Mouse (Mus musculus) heart, adult 2 months (tissue): ENCODE data around the gene Aak1. TPM values are rescaled to one million over a fixed set of nuclear protein-coding genes. Genes with fewer than 3 reads are reported as not detected.
"Not testable (repeated sequence)": the region's sequence is repeated elsewhere in the genome, so short reads cannot be mapped to it uniquely, and the experiment has no call there.

ENCODE experiments used
- DNase-seq, 2 experiments: peaks; one replicate each; pipeline ENCODE4 v3.0.0; 2021
- H3K27ac ChIP-seq: fragments of 200-600 bp; 2 replicates; pipeline ENCODE4 v1.8.1; 2022
- H3K27me3 ChIP-seq: fragments of 200-500 bp; 2 replicates; pipeline ENCODE4 v1.6.1; 2012; ENCODE audit warnings: mild to moderate bottlenecking, low read length, inconsistent platforms, mixed read lengths; ENCODE audit not compliant: control insufficient read depth, insufficient read depth
- H3K36me3 ChIP-seq: fragments of 200-500 bp; 2 replicates; pipeline ENCODE4 v1.6.1; 2012; ENCODE audit warnings: low read length, inconsistent platforms; ENCODE audit not compliant: control insufficient read depth, insufficient read depth
- H3K4me1 ChIP-seq: fragments of 200-500 bp; 2 replicates; pipeline ENCODE4 v1.6.1; 2011; ENCODE audit warnings: low read length; ENCODE audit not compliant: control insufficient read depth, insufficient read depth
- H3K4me3 ChIP-seq: fragments of 200-600 bp; 2 replicates; pipeline ENCODE4 v1.8.1; 2022
- H3K79me2 ChIP-seq: fragments of 200-500 bp; replicated peaks from 2 replicates; pipeline ENCODE4 v1.6.1; 2012; ENCODE audit warnings: mild to moderate bottlenecking, inconsistent platforms, low read length, moderate library complexity, mixed read lengths; ENCODE audit not compliant: control insufficient read depth, insufficient read depth
- H3K9ac ChIP-seq: fragments of 200-500 bp; 2 replicates; pipeline ENCODE4 v1.6.1; 2012; ENCODE audit warnings: low read depth, mild to moderate bottlenecking, control low read depth, inconsistent platforms, low read length, mixed read lengths
- CTCF ChIP-seq: fragments of 200-600 bp; IDR thresholded peaks from 2 replicates; pipeline ENCODE4 v1.8.1; 2022; ENCODE audit warnings: antibody characterized with exemption, mild to moderate bottlenecking, moderate library complexity
- EP300 ChIP-seq: fragments of 200-500 bp; IDR thresholded peaks from 2 replicates; pipeline ENCODE4 v1.6.1; 2011; ENCODE audit warnings: low read depth, low read length, control low read depth; ENCODE audit not compliant: insufficient read depth
- POLR2A ChIP-seq: fragments of 200-500 bp; IDR thresholded peaks from 2 replicates; pipeline ENCODE4 v1.6.1; 2011; ENCODE audit warnings: mild to moderate bottlenecking, low read depth, low read length, control low read depth; ENCODE audit not compliant: insufficient read depth
- WGBS: fragments of 180-500 bp; shearing (Covaris S2); methylation state at CpG from one replicate; pipeline ENCODE4 v1.1.7; 2018; 5-methylcytosine and 5-hydroxymethylcytosine counted together
- intact Hi-C: fragments of 180-260 bp; cut with DNase I; formaldehyde crosslinking; loops from one replicate; pipeline ENCODE4 v1.15.1; 2025
- polyA plus RNA-seq: library from polyadenylated mRNA; depleted of rRNA; stranded (reverse); fragments of >200 nt; gene quantifications from 2 replicates; pipeline ENCODE4 v1.2.3, GENCODE M21; 2012
- total RNA-seq, 2 experiments: library from RNA; stranded (reverse); gene quantifications; 2 replicates each; pipeline ENCODE4 v1.2.3; 2021

The Aak1 gene
- total and polyA plus RNA-seq, 3 experiments, result 20.5 to 85.5 (median 81.6) TPM

DNA sequence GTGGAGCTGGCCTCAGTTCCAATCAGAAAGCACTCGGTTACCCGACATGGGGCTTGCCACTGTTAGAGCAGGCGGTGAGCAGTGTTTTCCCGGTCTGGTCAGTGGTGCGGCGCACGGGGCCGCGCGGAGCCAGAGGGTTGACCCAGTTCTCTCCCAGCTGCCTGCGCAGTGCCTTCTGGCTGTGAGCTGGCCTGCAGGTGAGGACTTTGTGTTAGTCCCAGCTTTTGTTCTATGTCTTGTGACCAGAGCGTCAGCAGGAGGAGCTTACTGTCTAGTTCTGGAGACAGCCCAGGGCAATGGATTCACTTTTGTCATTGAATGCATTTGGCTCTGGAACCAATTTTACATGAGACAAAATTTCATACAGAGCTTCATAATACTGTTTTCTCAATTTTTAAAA is 172.5 kb downstream of the Aak1 start:
- TF ChIP-seq CTCF (no peak), EP300 (no peak), POLR2A (no peak)
- Histone ChIP-seq H3K79me2 (0 out of 2 replicates have a peak, but pooled peaks cover 2% of the 10 kb centered on the region), H3K27ac (no peak overlapping the region), H3K27me3 (no peaks in the 10 kb centered on the region), H3K9ac (no peak overlapping the region), H3K36me3 (no peaks in the 10 kb centered on the region; the same call in 1 of the 2 replicates), H3K4me3 (no peak overlapping the region), H3K4me1 (no peaks in the 10 kb centered on the region)
- WGBS, result 98% methylated on average over 12 of the region's 12 CpGs
- intact Hi-C loops, result no loop called here
- no peak for DNase-seq

DNA sequence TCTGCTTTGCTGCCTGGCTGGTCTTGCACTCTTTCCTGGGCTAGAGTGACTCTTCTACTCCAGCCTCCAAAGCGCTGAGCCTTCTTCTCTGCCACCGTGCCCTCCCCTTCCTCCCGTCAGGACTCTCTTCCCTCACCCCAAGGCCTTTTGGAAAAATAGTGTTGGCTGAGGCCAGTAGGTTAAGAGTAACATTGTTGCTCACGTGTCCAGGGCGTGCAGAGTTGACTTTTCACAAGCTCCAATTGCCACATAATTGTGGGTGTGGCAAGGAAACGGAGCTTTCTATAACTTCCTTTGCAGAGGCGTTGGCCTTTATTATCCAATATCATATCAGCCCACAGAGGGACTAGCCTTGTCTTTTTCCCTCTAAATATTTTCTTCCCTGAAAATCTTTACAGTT is 177.7 kb downstream of the Aak1 start:
- WGBS, result 43% methylated on average over 7 of the region's 7 CpGs
- TF ChIP-seq EP300 (no peak), POLR2A (no peak), CTCF (no peak)
- no peaks in the 10 kb centered on the region for H3K4me1 ChIP-seq
- no peak overlapping the region for H3K27ac ChIP-seq
- DNase-seq, result peak in 1 of 2 experiments; percentile 31
- H3K36me3 ChIP-seq, result peaks cover 4% of the 10 kb centered on the region
- no peak overlapping the region for H3K4me3 ChIP-seq
- no peaks in the 10 kb centered on the region for H3K79me2 ChIP-seq
- H3K9ac ChIP-seq, result no peak overlapping the region
- intact Hi-C loops, result no loop called here
- no peaks in the 10 kb centered on the region for H3K27me3 ChIP-seq

GRCm38 (mm10) chr6:87028881-87029280 is 179.6 kb downstream of the Aak1 start:
- no peak overlapping the region for H3K9ac ChIP-seq
- H3K27ac ChIP-seq, result no peak overlapping the region
- no peak for DNase-seq
- H3K4me3 ChIP-seq, result no peak overlapping the region
- no peaks in the 10 kb centered on the region for H3K79me2 ChIP-seq
- no peaks in the 10 kb centered on the region for H3K27me3 ChIP-seq
- H3K4me1 ChIP-seq, result no peaks in the 10 kb centered on the region
- no peak for TF ChIP-seq POLR2A
- TF ChIP-seq CTCF, result no peak
- TF ChIP-seq EP300, result no peak
- H3K36me3 ChIP-seq, result peaks cover 4% of the 10 kb centered on the region
- intact Hi-C loops, result no loop called here

GRCm38 (mm10) chr6:87031310-87031709 is 182.0 kb downstream of the Aak1 start:
- intact Hi-C loops, H3K79me2 ChIP-seq, DNase-seq, H3K9ac ChIP-seq, H3K4me3 ChIP-seq, H3K36me3 ChIP-seq, H3K4me1 ChIP-seq, H3K27ac ChIP-seq, H3K27me3 ChIP-seq: not testable (repeated sequence)
- 95% methylated on average over 7 of the region's 7 CpGs for WGBS

DNA sequence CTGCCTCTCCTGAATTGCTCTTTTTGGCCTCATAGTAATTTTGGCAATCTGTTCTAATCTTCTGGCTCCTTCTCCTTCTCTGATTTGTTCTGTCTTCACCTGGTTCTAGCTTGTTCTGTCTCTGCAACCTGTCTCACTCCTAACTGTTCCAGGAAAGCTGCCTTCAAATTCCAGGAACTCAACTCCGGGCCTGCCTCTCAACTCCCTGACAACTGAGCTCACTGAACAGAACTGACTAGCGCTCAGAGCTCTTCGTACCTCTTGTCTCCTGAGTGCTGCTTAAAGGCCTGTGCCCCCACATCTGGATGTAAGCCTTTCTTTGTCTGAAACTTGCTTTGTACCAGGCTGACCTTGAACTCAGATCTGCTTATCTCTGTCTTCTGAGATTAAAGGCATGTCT is 183.1 kb downstream of the Aak1 start:
- peaks cover 3% of the 10 kb centered on the region for H3K36me3 ChIP-seq
- H3K4me3 ChIP-seq, result no peak overlapping the region
- intact Hi-C loops, result no loop called here
- no peak for DNase-seq
- no peak overlapping the region for H3K9ac ChIP-seq
- TF ChIP-seq CTCF (no peak), EP300 (no peak), POLR2A (no peak)
- H3K27me3 ChIP-seq, result no peaks in the 10 kb centered on the region
- no peaks in the 10 kb centered on the region for H3K79me2 ChIP-seq
- WGBS, result 79% methylated on average over 3 of the region's 3 CpGs
- H3K4me1 ChIP-seq, result no peaks in the 10 kb centered on the region
- no peak overlapping the region for H3K27ac ChIP-seq

DNA sequence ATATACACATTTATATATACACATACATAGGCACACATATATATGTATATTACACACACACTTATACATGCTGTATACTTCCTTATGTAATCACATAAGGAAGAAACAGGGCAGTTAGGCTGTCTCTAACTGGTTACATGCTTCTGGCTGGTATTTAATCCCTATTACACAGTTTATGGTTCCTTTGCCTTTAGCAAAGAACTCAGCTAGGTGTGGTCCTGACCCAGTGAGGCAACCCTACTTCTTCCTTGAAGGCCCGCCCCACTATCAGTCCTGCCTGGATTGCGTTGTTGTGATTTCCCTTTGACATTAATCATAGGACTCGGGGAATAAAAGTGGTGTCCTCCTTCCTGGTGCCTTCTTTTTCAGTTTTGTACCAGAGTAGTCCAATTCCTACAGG is 185.1 kb downstream of the Aak1 start:
- Histone ChIP-seq H3K36me3 (no peaks in the 10 kb centered on the region), H3K27ac (no peak overlapping the region), H3K4me3 (no peak overlapping the region), H3K9ac (no peak overlapping the region), H3K79me2 (no peaks in the 10 kb centered on the region), H3K4me1 (no peaks in the 10 kb centered on the region), H3K27me3 (no peaks in the 10 kb centered on the region)
- intact Hi-C loops, result no loop called here
- no peak for DNase-seq
- WGBS, result 82% methylated on average over 3 of the region's 3 CpGs
- TF ChIP-seq CTCF (no peak), EP300 (no peak), POLR2A (no peak)
